Mouse (Mus musculus) brain, embryonic 14.5 days (tissue): ENCODE measurements around the gene Lcmt1. TPM values are rescaled to one million over a fixed set of nuclear protein-coding genes. Genes with fewer than 3 reads are reported as not detected.
A peak's percentile ranks its signal among the peaks of the same experiment; 100 is the strongest.

Experiments used
- DNase-seq: peaks from one replicate; pipeline ENCODE4 v3.0.0-alpha.2; 2011; ENCODE audit warnings: low read depth
- CTCF ChIP-seq: fragments of 200-500 bp; IDR thresholded peaks from 2 replicates; pipeline ENCODE4 v1.5.1; 2012; ENCODE audit warnings: inconsistent platforms, mild to moderate bottlenecking, moderate library complexity, borderline replicate concordance; ENCODE audit not compliant: insufficient read depth, insufficient read length; ENCODE audit errors: extremely low read depth
- POLR2A ChIP-seq: fragments of 200-500 bp; IDR thresholded peaks from 2 replicates; pipeline ENCODE4 v1.6.1; 2012; ENCODE audit warnings: mild to moderate bottlenecking, inconsistent platforms, borderline replicate concordance; ENCODE audit not compliant: poor library complexity, insufficient read depth, insufficient read length, severe bottlenecking; ENCODE audit errors: extremely low read depth
- polyA plus RNA-seq: library from polyadenylated mRNA; depleted of rRNA; stranded (reverse); fragments of >200 nt; gene quantifications from 2 replicates; pipeline ENCODE4 v1.2.3, GENCODE M21; 2012; rRNA removed

Gene Lcmt1
- 68.8 and 70.6 TPM in 2 replicates for polyA plus RNA-seq

GRCm38 (mm10) chr7:123369759-123370481 is at the start of gene Lcmt1, which contains the start of gene Arhgap17:
Gene Lcmt1 (plus strand): TSS chr7:123369784.
Gene Arhgap17 (minus strand): TSS chr7:123369915.
- TF ChIP-seq CTCF (no peak), POLR2A (peak; percentile 59; the same call in 1 of the 2 replicates)
- peak; percentile 97 for DNase-seq

DNA sequence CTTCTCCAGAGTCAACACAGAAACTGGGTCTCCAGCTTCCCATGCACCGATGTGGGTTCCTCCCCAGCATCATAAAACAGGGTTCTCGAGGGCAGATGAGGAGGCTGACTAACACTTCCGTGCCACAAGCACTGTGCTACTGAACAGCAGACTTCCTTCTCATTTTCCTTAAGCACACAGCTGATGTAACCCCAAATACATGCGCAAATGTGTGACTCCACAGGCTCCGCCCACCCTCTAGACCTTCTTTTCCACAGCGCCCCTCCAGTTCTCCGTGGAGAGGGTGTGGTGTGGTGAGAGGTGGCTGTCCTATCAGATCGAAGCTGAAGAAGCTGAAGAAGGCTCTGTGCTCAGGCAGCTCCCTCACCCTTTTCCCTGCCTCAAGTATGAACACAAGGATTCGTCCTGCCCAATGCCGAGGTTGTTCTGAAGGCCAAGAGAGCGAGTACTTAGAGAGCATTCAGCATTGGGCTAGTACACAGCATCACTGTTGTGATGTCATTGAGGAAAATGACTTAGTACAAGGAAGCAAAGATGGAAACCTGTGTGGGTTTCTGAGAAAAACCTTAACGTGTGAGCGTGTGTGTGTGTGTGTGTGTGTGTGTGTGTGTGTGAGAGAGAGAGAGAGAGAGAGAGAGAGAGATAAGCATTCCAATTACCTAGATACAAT is 47.0 kb upstream of the Lcmt1 start:
- TF ChIP-seq POLR2A = no peak
- TF ChIP-seq CTCF = no peak
- DNase-seq = no peak

DNA sequence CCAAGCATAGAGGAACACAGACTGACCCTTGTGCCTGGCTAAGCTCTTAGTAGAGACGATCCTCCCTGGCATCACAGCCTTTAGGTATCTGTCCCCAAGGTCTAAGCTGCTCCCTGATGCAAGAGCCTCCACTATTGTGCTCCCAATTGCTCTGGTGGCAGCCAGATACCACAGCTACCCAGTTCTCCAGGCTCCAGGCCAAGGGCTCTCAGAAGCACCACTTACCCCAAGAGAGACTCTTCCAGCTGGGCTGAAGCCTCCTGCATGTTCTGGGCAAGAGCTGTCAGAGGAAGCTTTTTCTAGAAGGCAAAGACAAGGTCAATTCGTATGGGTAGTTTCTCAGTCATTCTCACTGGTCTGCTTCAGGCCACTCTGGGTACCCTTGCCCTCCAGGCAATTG is 46.2 kb upstream of the Lcmt1 start:
- TF ChIP-seq CTCF (no peak), POLR2A (no peak)

DNA sequence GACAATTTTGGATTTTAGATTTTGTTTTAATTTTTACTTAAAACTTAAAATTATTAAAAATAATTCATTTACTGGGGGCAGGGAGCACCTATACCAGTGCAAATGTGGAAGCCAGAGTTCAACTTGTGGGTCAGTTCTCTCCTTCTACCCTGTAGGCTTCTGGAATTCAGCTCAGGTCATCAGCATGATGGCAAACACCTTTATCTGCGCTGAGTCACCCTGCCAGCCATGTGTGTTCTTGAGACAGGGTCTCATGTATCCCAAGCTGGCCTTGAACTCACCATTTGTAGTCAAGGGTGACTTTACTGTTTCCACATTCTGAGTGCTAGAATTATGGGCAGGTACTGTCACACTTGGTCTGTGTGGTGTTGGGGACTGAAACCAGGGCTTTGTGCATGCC is 45.5 kb upstream of the Lcmt1 start:
- DNase-seq = no peak
- TF ChIP-seq POLR2A (no peak), CTCF (no peak)

More for the DNA sequence above, 46.2 kb upstream of the Lcmt1 start:
- no peak for DNase-seq

DNA sequence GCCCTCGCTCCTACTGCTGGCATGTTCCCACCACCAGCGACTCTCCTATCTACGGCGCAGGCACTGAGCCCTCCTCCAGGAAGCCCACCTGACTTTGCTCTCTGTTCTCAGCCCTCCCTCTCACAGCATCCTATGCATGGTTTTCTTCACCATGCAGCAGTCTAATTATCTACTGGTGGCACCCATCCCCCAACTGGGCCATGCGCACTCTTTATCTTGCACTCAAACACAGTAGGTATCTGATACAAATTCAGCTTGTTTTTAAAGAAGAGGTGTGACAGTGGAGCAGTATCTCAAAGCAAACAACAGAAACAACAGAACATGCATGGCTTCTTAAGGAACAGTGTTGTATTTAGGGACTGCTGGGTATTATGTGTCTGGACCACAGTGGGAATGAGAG is 43.5 kb upstream of the Lcmt1 start:
- no peak for DNase-seq
- TF ChIP-seq CTCF = no peak
- no peak for TF ChIP-seq POLR2A

DNA sequence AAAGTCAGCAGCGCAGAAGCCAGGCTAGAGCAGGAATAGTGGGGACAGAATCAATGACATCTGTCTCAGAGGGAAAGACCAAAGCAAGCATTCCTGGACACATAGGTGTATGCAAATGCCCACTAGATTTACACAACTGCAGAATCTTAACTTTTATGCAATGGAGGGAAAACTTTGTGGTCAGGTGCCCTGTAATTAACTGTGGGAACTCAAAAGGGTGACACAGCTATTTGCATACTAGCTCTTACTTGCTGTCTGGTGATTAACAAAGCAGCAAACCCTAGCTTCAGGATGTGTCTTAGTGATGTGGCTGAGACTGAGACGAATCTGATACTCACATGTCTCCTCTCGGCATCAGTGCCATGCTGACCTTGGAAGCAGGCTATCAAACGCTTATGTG is 42.7 kb upstream of the Lcmt1 start:
- TF ChIP-seq CTCF (no peak), POLR2A (no peak)

DNA sequence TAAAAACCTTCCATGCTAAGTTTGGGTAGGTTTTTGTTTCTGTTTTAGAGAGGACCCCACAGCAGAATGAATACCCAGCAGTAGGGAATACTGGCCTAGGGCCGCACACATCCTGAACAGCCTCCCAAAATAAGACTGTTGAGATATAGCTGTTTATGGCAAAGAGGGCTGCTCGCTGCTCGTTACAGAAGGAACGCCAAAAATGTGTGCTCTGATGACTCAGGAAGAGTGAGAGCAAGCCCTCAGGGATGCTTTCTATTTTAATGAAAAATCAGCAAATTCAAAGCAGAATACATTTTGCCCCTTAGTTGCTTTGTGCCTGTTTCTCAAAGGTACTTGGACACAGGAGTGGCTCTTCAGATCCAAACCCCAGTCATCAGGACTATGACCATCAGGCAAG is 41.7 kb upstream of the Lcmt1 start:
- no peak for DNase-seq
- TF ChIP-seq CTCF (no peak), POLR2A (no peak)

More for the DNA sequence above, 42.7 kb upstream of the Lcmt1 start:
- DNase-seq = no peak

DNA sequence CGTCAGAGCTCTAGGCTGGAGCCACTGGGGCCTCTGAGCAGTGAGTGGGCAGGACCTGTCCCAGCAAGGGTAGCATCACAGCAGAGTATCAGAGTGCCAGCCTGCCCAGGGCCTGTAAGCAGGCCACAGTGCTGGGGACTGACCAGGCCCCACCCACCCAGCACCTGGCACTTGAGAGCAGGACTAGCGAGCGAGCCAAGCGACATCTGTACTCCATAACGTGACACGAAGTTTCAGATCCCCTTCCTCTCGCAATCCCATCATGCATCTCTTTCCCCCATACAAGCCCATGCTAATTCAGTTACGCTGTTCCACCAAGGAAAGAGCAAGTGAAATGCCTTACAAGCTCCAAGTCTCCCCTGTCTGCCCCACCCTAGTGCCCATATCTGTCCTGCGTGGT is 39.1 kb upstream of the Lcmt1 start:
- no peak for DNase-seq
- no peak for TF ChIP-seq POLR2A
- TF ChIP-seq CTCF = no peak

GRCm38 (mm10) chr7:123336322-123336721 is 33.3 kb upstream of the Lcmt1 start:
- TF ChIP-seq CTCF (no peak), POLR2A (no peak)
- DNase-seq = no peak

GRCm38 (mm10) chr7:123338351-123338750 is 31.2 kb upstream of the Lcmt1 start:
- no peak for DNase-seq
- TF ChIP-seq CTCF = no peak
- no peak for TF ChIP-seq POLR2A

DNA sequence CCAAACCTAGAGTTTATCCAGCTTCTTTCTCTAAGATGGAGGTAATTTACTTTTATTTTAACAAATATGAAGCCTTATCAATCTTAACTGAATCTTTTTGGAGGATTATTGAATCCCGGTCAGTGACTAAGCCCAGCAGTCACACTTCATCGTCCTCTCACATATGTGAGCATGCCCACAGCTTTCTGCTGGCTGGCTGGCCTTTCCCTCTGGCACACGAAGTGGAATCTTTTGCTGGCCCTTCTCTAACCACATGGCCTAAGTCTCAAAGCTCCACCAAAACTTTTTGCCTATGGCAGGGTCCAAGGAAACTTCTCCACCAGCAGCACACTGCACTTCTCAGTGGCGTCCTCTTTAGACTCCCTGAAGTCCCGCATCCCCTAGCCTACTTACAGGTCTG is 27.7 kb upstream of the Lcmt1 start:
- TF ChIP-seq POLR2A (no peak), CTCF (no peak)
- no peak for DNase-seq

DNA sequence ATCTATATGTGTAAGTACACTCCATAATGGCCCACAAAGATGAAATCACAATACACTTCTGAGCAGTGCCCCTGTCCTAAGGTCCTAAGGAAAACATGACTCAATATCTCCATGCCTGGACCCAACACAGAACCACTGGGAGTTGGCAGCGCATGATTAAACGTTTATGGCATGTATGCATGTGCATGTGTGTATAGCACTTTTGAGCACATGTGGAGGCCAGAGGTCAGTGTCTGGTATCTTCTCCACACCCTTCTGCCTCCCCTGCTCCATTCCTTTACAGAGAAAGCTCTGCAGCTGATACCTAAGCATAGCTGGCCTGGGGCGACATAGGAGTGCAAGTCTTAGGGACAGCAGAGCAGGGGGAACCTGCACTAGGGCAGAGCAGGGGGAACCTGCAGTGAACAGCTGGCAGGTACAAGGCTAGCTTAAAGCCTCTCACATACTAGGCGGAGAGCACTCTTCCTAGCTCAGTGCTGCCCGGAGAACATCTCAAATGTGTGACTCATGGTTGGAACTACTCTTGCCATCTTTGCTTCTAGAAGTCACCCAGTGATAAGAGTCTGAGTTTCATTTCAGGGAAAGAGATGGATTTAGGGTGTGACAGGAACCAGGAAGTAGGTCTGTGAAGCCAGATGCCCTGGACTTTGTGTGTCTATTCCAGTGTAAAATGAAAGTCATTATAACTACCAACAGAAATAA is 25.4 kb upstream of the Lcmt1 start:
- TF ChIP-seq POLR2A (no peak), CTCF (no peak)

DNA sequence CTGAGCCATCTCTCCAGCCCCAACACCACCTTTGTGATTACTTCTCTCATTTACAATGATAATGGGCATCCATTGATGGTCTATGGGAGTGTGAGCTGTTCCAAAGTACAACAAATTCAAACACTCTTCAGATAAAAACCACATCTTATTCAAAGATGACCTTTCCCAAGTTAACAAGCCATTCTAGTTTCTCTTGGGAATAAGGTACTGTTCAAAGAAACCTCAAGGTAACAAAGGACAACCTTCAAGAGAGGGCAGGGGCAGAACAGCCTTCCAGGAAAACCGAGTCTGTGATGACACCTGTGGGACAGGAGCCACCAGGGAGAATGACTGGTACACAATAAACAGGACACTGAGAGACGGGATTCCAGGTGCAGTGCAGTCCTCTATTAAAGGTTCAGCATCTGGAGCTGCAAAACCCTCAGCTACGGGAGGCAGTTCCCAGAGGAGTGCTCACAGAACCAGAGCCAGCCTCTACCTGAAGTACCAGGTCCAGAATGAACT is 24.5 kb upstream of the Lcmt1 start:
- TF ChIP-seq POLR2A (no peak), CTCF (no peak)

More for the DNA sequence above, 25.4 kb upstream of the Lcmt1 start:
- DNase-seq = no peak

More for the DNA sequence above, 24.5 kb upstream of the Lcmt1 start:
- DNase-seq = no peak
